Mouse (Mus musculus): Measurements from ENCODE around the gene Prl. TPM values are rescaled to one million over a fixed set of nuclear protein-coding genes. Genes with fewer than 3 reads are reported as not detected.

Gene Prl
- not detected for polyA plus RNA-seq (2014; fragmentation: Illumina TruSeq; extraction: RNeasy Lipid Tissue Mini Kit (QIAGEN cat#74804); ENCODE audit: low read depth, low replicate concordance)

DNA sequence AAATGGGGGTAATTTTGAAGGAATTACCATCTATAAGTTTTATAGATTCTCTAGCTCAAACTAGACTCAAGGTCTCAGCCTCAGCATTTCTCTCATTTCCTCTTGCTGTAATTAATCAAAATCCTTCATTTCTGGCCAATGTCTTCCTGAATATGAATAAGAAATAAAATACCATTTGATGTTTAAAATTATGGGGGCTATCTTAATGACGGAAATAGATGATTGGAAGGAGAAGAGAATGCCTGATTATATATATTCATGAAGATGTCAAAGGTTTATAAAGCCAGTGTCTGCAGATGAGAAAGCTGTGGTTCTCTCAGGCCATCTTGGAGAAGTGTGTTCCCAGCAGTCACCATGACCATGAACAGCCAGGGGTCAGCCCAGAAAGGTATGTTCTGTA lies at the start of gene Prl:
Prl (plus strand) TSS at position 301 of the 400 bp plus-strand sequence.

DNA sequence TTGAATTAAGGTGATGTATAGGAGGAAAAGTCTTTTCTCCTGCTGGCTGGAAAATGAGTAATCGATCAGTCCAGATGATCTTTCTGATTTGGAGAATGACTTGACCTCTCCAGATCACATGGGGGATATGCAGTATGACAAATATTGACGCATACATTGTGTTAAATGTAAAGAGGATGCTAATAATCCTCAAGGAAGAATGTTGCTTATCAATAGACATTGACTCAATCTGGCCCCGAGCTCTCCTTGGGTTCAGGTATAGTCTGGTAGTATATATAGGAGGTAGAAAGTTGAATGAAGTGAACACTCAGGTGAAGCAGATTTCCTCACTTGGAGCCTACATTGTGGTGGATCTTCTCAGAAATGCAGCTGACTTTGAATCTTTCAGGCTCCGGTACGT lies 36.5 kb downstream of the Prl start, which contains the start of gene Prl3d1:
Prl3d1 (plus strand) TSS at position 301 of the 400 bp plus-strand sequence.

Other genes with a start within 250 kb of the Prl start
- gene Prl3d1, start 36.6 kb downstream of the Prl start, polyA plus RNA-seq (2014; fragmentation: Illumina TruSeq; extraction: RNeasy Lipid Tissue Mini Kit (QIAGEN cat#74804); ENCODE audit: low read depth, low replicate concordance), result not detected
- gene Prl3d2, start 64.1 kb downstream of the Prl start, polyA plus RNA-seq (2014; fragmentation: Illumina TruSeq; extraction: RNeasy Lipid Tissue Mini Kit (QIAGEN cat#74804); ENCODE audit: low read depth, low replicate concordance), result not detected
- not detected for gene Prl3d3, start 99.2 kb downstream of the Prl start, polyA plus RNA-seq (2014; fragmentation: Illumina TruSeq; extraction: RNeasy Lipid Tissue Mini Kit (QIAGEN cat#74804); ENCODE audit: low read depth, low replicate concordance)
- gene Prl3c1, start 139.1 kb downstream of the Prl start, polyA plus RNA-seq (2014; fragmentation: Illumina TruSeq; extraction: RNeasy Lipid Tissue Mini Kit (QIAGEN cat#74804); ENCODE audit: low read depth, low replicate concordance), result 9.6 TPM
- gene Prl3b1, start 184.3 kb downstream of the Prl start, polyA plus RNA-seq (2014; fragmentation: Illumina TruSeq; extraction: RNeasy Lipid Tissue Mini Kit (QIAGEN cat#74804); ENCODE audit: low read depth, low replicate concordance), result not detected
- gene Prl3a1, start 201.9 kb downstream of the Prl start, polyA plus RNA-seq (2014; fragmentation: Illumina TruSeq; extraction: RNeasy Lipid Tissue Mini Kit (QIAGEN cat#74804); ENCODE audit: low read depth, low replicate concordance), result not detected

All from testis, adult 10 weeks (tissue).